Mouse (Mus musculus): ENCODE measurements around the gene Zdhhc5. TPM values are rescaled to one million over a fixed set of nuclear protein-coding genes. Genes with fewer than 3 reads are reported as not detected.

Gene Zdhhc5
- total and polyA plus RNA-seq, 3 experiments = 29.3 to 42.9 TPM; not detected in 1

- peaks cover 2 to 31% of the 10 kb centered on the region in 2 experiments; a peak in 3 of 4 replicates for H3K36me3 ChIP-seq (ENCODE audit: control insufficient read depth in 1 of 2, insufficient read depth in 2 of 2, low read length in 2 of 2)
- H3K27me3 ChIP-seq (ENCODE audit: control insufficient read depth in 1 of 2, insufficient read depth in 2 of 2, low read length in 2 of 2) = no peaks in the 10 kb centered on the region
- H3K79me2 ChIP-seq (ENCODE audit: control insufficient read depth, insufficient read depth, low read length, poor library complexity) = peaks cover 26% of the 10 kb centered on the region
- DNase-seq (ENCODE audit: low read depth, low spot score) = peak; percentile 30
- TF ChIP-seq SMC3 (IDR thresholded peaks at IDR 0.05; ENCODE audit: low read depth, low read length) = no peak
- no peak for TF ChIP-seq GATA1 (IDR thresholded peaks at IDR 0.05; ENCODE audit: low read depth, low read length)
- TF ChIP-seq MEF2A (IDR thresholded peaks at IDR 0.05; ENCODE audit: extremely low read depth, insufficient replicate concordance, low read depth, low read length, poor library complexity, severe bottlenecking) = no peak
- no peak for TF ChIP-seq TCF12 (IDR thresholded peaks at IDR 0.05; ENCODE audit: low read depth, low read length)
- peak within 1 kb of the TSS; percentile 82 for H3K9ac ChIP-seq (ENCODE audit: control insufficient read depth, low read depth, low read length, poor library complexity, severe bottlenecking)
- no peaks in the 10 kb centered on the region for H3K9me3 ChIP-seq (replicated peaks; ENCODE audit: insufficient read depth, low read length)
- H3K27ac ChIP-seq (ENCODE audit: control insufficient read depth, low read depth, low read length) = peak within 1 kb of the TSS; percentile 30; the same call in 1 of the 2 replicates
- H3K4me3 ChIP-seq (ENCODE audit: control insufficient read depth in 1 of 2, insufficient read depth in 1 of 2, low read depth in 2 of 2, low read length in 2 of 2) = peak within 1 kb of the TSS; percentile 70 to 92
- H3K4me1 ChIP-seq (ENCODE audit: control insufficient read depth in 1 of 2, insufficient read depth in 2 of 2, low read length in 2 of 2) = peaks cover 13 to 14% of the 10 kb centered on the region in 2 experiments
These were observed 36.0 kb downstream of the Zdhhc5 start, which contains the start of gene Tmx2 for GRCm38 (mm10) chr2:84679016-84679415. Gene Tmx2 (minus strand): TSS chr2:84679140.

GRCm38 (mm10) chr2:84677968-84678880 lies 36.8 kb downstream of the Zdhhc5 start, which contains the start of the genes Gm28635 and Med19:
Gene Gm28635 (minus strand): TSS chr2:84678041.
Gene Med19 (plus strand): TSS chr2:84678402.
- no peaks in the 10 kb centered on the region for H3K9me3 ChIP-seq (replicated peaks; ENCODE audit: insufficient read depth, low read length)
- TF ChIP-seq ELF1 (IDR thresholded peaks at IDR 0.05; ENCODE audit: low read depth, low read length) (peak; percentile 84), MAZ (IDR thresholded peaks at IDR 0.05; ENCODE audit: low read depth, low read length) (peak; percentile 97), E2F4 (IDR thresholded peaks at IDR 0.05; ENCODE audit: borderline replicate concordance, low read depth, low read length) (no peak), SMC3 (IDR thresholded peaks at IDR 0.05; ENCODE audit: low read depth, low read length) (no peak), POLR2AphosphoS5 (IDR thresholded peaks at IDR 0.05; ENCODE audit: borderline replicate concordance, low read depth, low read length) (no peak), EP300 (IDR thresholded peaks at IDR 0.05; ENCODE audit: low read depth in 1 of 2, low read length in 2 of 2) (no peak), UBTF (IDR thresholded peaks at IDR 0.05; ENCODE audit: borderline replicate concordance, insufficient read depth, low read depth, low read length) (no peak), USF2 (IDR thresholded peaks at IDR 0.05; ENCODE audit: borderline replicate concordance in 1 of 2, insufficient read depth in 1 of 2, low read depth in 1 of 2, low read length in 2 of 2) (no peak), JUND (IDR thresholded peaks at IDR 0.05; ENCODE audit: low read depth, low read length) (peak; percentile 36; the same call in 1 of the 2 replicates), SIN3A (IDR thresholded peaks at IDR 0.05; ENCODE audit: low read length) (peak; percentile 73; the same call in 1 of the 2 replicates), TAL1 (IDR thresholded peaks at IDR 0.05; ENCODE audit: low read length) (no peak), GABPA (IDR thresholded peaks at IDR 0.05; ENCODE audit: low read depth, low read length) (no peak), BHLHE40 (IDR thresholded peaks at IDR 0.05; ENCODE audit: borderline replicate concordance, low read depth, low read length) (no peak), MYB (IDR thresholded peaks at IDR 0.05; ENCODE audit: low read depth, low read length) (no peak), HCFC1 (IDR thresholded peaks at IDR 0.05; ENCODE audit: low read depth, low read length) (peak; percentile 91), RAD21 (IDR thresholded peaks at IDR 0.05; ENCODE audit: low read depth, low read length) (no peak), CHD2 (IDR thresholded peaks at IDR 0.05; ENCODE audit: low read length) (peak; percentile 93), CTCF (IDR thresholded peaks at IDR 0.05 in 2 of 3, conservative IDR thresholded peaks at IDR 0.05 in 1 of 3; ENCODE audit: control insufficient read depth in 1 of 3, insufficient read depth in 1 of 3, low read depth in 2 of 3, low read length in 3 of 3, poor library complexity in 1 of 3, severe bottlenecking in 1 of 3) (no peak; a peak in 1 of 6 replicates), MYC (IDR thresholded peaks at IDR 0.05; ENCODE audit: low read depth, low read length) (peak; percentile 18; the same call in 1 of the 2 replicates), MAFK (IDR thresholded peaks at IDR 0.05; ENCODE audit: borderline replicate concordance, low read depth, low read length) (no peak), TCF12 (IDR thresholded peaks at IDR 0.05; ENCODE audit: low read depth, low read length) (no peak), NRF1 (IDR thresholded peaks at IDR 0.05; ENCODE audit: insufficient read depth, low read depth, low read length, poor library complexity, severe bottlenecking) (0 out of 2 replicates have a peak, but pooled peaks have one; percentile 24), RCOR1 (IDR thresholded peaks at IDR 0.05; ENCODE audit: low read depth, low read length) (no peak), POLR2AphosphoS2 (IDR thresholded peaks at IDR 0.05; ENCODE audit: low read length) (peak; percentile 63; the same call in 1 of the 2 replicates), POLR2A (IDR thresholded peaks at IDR 0.05; ENCODE audit: control insufficient read depth in 1 of 2, insufficient read depth in 1 of 2, low read depth in 1 of 2, low read length in 2 of 2, poor library complexity in 1 of 2) (peak; percentile 9 to 77; a peak in 2 of 4 replicates)

More at GRCm38 (mm10) chr2:84677968-84678880, 36.8 kb downstream of the Zdhhc5 start, which contains the start of the genes Gm28635 and Med19:
- Histone ChIP-seq H3K36me3 (ENCODE audit: control insufficient read depth in 1 of 2, insufficient read depth in 2 of 2, low read length in 2 of 2) (peaks cover 2 to 25% of the 10 kb centered on the region in 2 experiments; a peak in 3 of 4 replicates), H3K27me3 (ENCODE audit: control insufficient read depth in 1 of 2, insufficient read depth in 2 of 2, low read length in 2 of 2) (no peaks in the 10 kb centered on the region), H3K79me2 (ENCODE audit: control insufficient read depth, insufficient read depth, low read length, poor library complexity) (peaks cover 26% of the 10 kb centered on the region), H3K9ac (ENCODE audit: control insufficient read depth, low read depth, low read length, poor library complexity, severe bottlenecking) (peak within 1 kb of the TSS; percentile 83), H3K4me3 (ENCODE audit: control insufficient read depth in 1 of 2, insufficient read depth in 1 of 2, low read depth in 2 of 2, low read length in 2 of 2) (peak within 1 kb of the TSS; percentile 88 to 94), H3K4me1 (ENCODE audit: control insufficient read depth in 1 of 2, insufficient read depth in 2 of 2, low read length in 2 of 2) (peaks cover 7 to 14% of the 10 kb centered on the region in 2 experiments), H3K27ac (ENCODE audit: control insufficient read depth, low read depth, low read length) (peak within 1 kb of the TSS; percentile 45)
- peak; percentile 99 for DNase-seq (ENCODE audit: low read depth, low spot score)
